Mouse (Mus musculus) CH12.LX (cell line): ENCODE data around the gene Cd81. TPM values are rescaled to one million over a fixed set of nuclear protein-coding genes. Genes with fewer than 3 reads are reported as not detected.

Experiments
- DNase-seq: peaks from one replicate; pipeline ENCODE4 v3.0.0-alpha.2; 2013; ENCODE audit errors: extremely low read depth
- H3K27ac ChIP-seq: 2 replicates; pipeline ENCODE4 v1.5.1; 2012; ENCODE audit warnings: low read depth, mild to moderate bottlenecking, control low read depth, moderate library complexity; ENCODE audit not compliant: insufficient read depth
- H3K27me3 ChIP-seq: replicated peaks from 2 replicates; pipeline ENCODE3; 2012; ENCODE audit warnings: inconsistent platforms
- H3K36me3 ChIP-seq, 2 experiments: replicated peaks in 1 of 2; 2 replicates each; pipeline versions ENCODE3 to v1.6.1; 2012; ENCODE audit warnings: inconsistent platforms in 1 of 2, low read length in 1 of 2, mild to moderate bottlenecking in 1 of 2, mixed read lengths in 1 of 2, moderate library complexity in 1 of 2; ENCODE audit not compliant: control insufficient read depth in 1 of 2, insufficient read depth in 1 of 2
- H3K4me1 ChIP-seq, 2 experiments: 2 replicates each; pipeline ENCODE4 v1.6.1; 2012; ENCODE audit warnings: inconsistent platforms in 1 of 2, moderate library complexity in 1 of 2; ENCODE audit not compliant: insufficient read depth in 2 of 2, control insufficient read depth in 1 of 2
- H3K4me2 ChIP-seq: 2 replicates; pipeline ENCODE4 v1.6.1; 2012; ENCODE audit warnings: low read depth, mild to moderate bottlenecking, control low read depth; ENCODE audit not compliant: poor library complexity, insufficient read depth, severe bottlenecking
- H3K4me3 ChIP-seq, 3 experiments: fragments of 150-350 bp in 1 of 3; sonication (generic) in 1 of 3; replicated peaks in 1 of 3; 2 replicates each; pipeline versions ENCODE3 to v1.5.1; 2011 to 2012; ENCODE audit warnings: low read depth in 2 of 3, low read length in 2 of 3, mild to moderate bottlenecking in 2 of 3, moderate library complexity in 2 of 3, control low read depth in 1 of 3, improper control_type of control experiment in 1 of 3, inconsistent platforms in 1 of 3, mixed read lengths in 1 of 3; ENCODE audit not compliant: poor library complexity in 1 of 3
- H3K79me2 ChIP-seq: replicated peaks from 2 replicates; pipeline ENCODE4 v1.6.1; 2012; ENCODE audit warnings: mild to moderate bottlenecking, moderate library complexity; ENCODE audit not compliant: control insufficient read depth, poor library complexity, insufficient read depth, severe bottlenecking; ENCODE audit errors: extremely low read depth
- H3K9ac ChIP-seq: 2 replicates; pipeline ENCODE4 v1.6.1; 2012; ENCODE audit warnings: low read depth, mild to moderate bottlenecking, control low read depth, moderate library complexity; ENCODE audit not compliant: insufficient read depth
- H3K9me3 ChIP-seq: replicated peaks from 2 replicates; pipeline ENCODE3; 2012; ENCODE audit warnings: low read length, inconsistent platforms, mixed read lengths
- CHD2 ChIP-seq: IDR thresholded peaks from 2 replicates; pipeline ENCODE4 v1.6.1; 2011; ENCODE audit warnings: low read length, improper control_type of control experiment
- CTCF ChIP-seq, 2 experiments: IDR thresholded peaks in 1 of 2; conservative IDR thresholded peaks in 1 of 2; 2 replicates each; pipeline ENCODE4 v1.5.1; 2011 to 2012; ENCODE audit warnings: low read depth in 2 of 2, low read length in 2 of 2, improper control_type of control experiment in 1 of 2, inconsistent platforms in 1 of 2, mild to moderate bottlenecking in 1 of 2, moderate library complexity in 1 of 2
- E2F4 ChIP-seq: IDR thresholded peaks from 2 replicates; pipeline ENCODE4 v1.6.1; 2011; ENCODE audit warnings: low read depth, low read length, improper control_type of control experiment; ENCODE audit not compliant: insufficient replicate concordance
- EP300 ChIP-seq: IDR thresholded peaks from 2 replicates; pipeline ENCODE4 v1.6.1; 2011; ENCODE audit warnings: low read length, improper control_type of control experiment
- GABPA ChIP-seq: IDR thresholded peaks from 2 replicates; pipeline ENCODE4 v1.6.1; 2012; ENCODE audit warnings: low read depth, low read length, improper control_type of control experiment, inconsistent platforms; ENCODE audit not compliant: insufficient replicate concordance
- IRF4 ChIP-seq: IDR thresholded peaks from 2 replicates; pipeline ENCODE4 v1.6.1; 2014; ENCODE audit warnings: low read depth, mild to moderate bottlenecking, inconsistent platforms, low read length, improper control_type of control experiment
- JUND ChIP-seq: conservative IDR thresholded peaks from 2 replicates; pipeline ENCODE4 v1.6.1; 2011; ENCODE audit warnings: low read depth, low read length, improper control_type of control experiment
- KAT2A ChIP-seq: IDR thresholded peaks from 2 replicates; pipeline ENCODE4 v1.6.1; 2012; ENCODE audit warnings: low read length, improper control_type of control experiment, inconsistent platforms; ENCODE audit not compliant: insufficient replicate concordance
- MAZ ChIP-seq: IDR thresholded peaks from 2 replicates; pipeline ENCODE4 v1.6.1; 2012; ENCODE audit warnings: low read depth, mild to moderate bottlenecking, inconsistent platforms, low read length, improper control_type of control experiment, moderate library complexity
- NELFE ChIP-seq: IDR thresholded peaks from 2 replicates; pipeline ENCODE4 v1.6.1; 2011; ENCODE audit warnings: low read depth, low read length, improper control_type of control experiment
- NRF1 ChIP-seq: IDR thresholded peaks from 2 replicates; pipeline ENCODE4 v1.6.1; 2014; ENCODE audit warnings: low read depth, mild to moderate bottlenecking, inconsistent platforms, low read length, improper control_type of control experiment, moderate library complexity
- PAX5 ChIP-seq: IDR thresholded peaks from 2 replicates; pipeline ENCODE4 v1.6.1; 2012; ENCODE audit warnings: low read length, inconsistent platforms, mixed read lengths
- POLR2A ChIP-seq: IDR thresholded peaks from 2 replicates; pipeline ENCODE4 v1.6.1; 2011; ENCODE audit warnings: low read depth, mild to moderate bottlenecking, improper control_type of control experiment, low read length
- RAD21 ChIP-seq: IDR thresholded peaks from 2 replicates; pipeline ENCODE4 v1.6.1; 2011; ENCODE audit warnings: low read depth, mild to moderate bottlenecking, low read length, improper control_type of control experiment, moderate library complexity
- RCOR1 ChIP-seq: conservative IDR thresholded peaks from 2 replicates; pipeline ENCODE4 v1.6.1; 2012; ENCODE audit warnings: low read depth, mild to moderate bottlenecking, inconsistent platforms, low read length, improper control_type of control experiment
- SIN3A ChIP-seq: IDR thresholded peaks from 2 replicates; pipeline ENCODE4 v1.6.1; 2012; ENCODE audit warnings: low read length, improper control_type of control experiment, inconsistent platforms
- SMC3 ChIP-seq: IDR thresholded peaks from 2 replicates; pipeline ENCODE4 v1.6.1; 2011; ENCODE audit warnings: low read depth, low read length, improper control_type of control experiment
- TCF12 ChIP-seq: IDR thresholded peaks from 2 replicates; pipeline ENCODE4 v1.6.1; 2014; ENCODE audit warnings: low read depth, mild to moderate bottlenecking, inconsistent platforms, low read length, improper control_type of control experiment
- ZKSCAN1 ChIP-seq: IDR thresholded peaks from 2 replicates; pipeline ENCODE4 v1.6.1; 2012; ENCODE audit warnings: low read depth, inconsistent platforms, low read length, improper control_type of control experiment, borderline replicate concordance
- ZMIZ1 ChIP-seq: IDR thresholded peaks from 2 replicates; pipeline ENCODE4 v1.6.1; 2012; ENCODE audit warnings: low read depth, mild to moderate bottlenecking, inconsistent platforms, low read length, improper control_type of control experiment
- ZNF384 ChIP-seq: IDR thresholded peaks from 2 replicates; pipeline ENCODE4 v1.6.1; 2012; ENCODE audit warnings: low read depth, low read length, improper control_type of control experiment, inconsistent platforms
- dilution Hi-C: fragments of 300-500 bp; cut with MboI; formaldehyde crosslinking; loops from 2 replicates; pipeline ENCODE4 v1.14.3; 2020; ENCODE audit warnings: low sequenced_read_pairs; ENCODE audit not compliant: extremely low pct_unique_long_range_greater_than_20kb, extremely low pct_ligation_motif_present
- in situ Hi-C: fragments of 300-500 bp; cut with MboI; formaldehyde crosslinking; loops from 3 replicates; pipeline ENCODE4 v1.14.3; 2019; ENCODE audit warnings: low sequenced_read_pairs, low pct_ligation_motif_present, low pct_unique_long_range_greater_than_20kb, mixed read lengths
- polyA plus RNA-seq: library from polyadenylated mRNA; unstranded; fragments of >175 nt; gene quantifications from 2 replicates; pipeline ENCODE4 v1.2.1, GENCODE M21; 2012; ENCODE audit warnings: low read depth; ENCODE audit not compliant: insufficient read length
- total RNA-seq, 2 experiments: library from RNA; depleted of rRNA; stranded (reverse); fragments of 300-350 nt in 1 of 2; fragments of >200 nt in 1 of 2; gene quantifications; 2 replicates each; pipeline ENCODE4 v1.2.3; 2012 to 2014

Cd81 gene
- total and polyA plus RNA-seq, 3 experiments, result 318 to 352 (median 327) TPM

DNA sequence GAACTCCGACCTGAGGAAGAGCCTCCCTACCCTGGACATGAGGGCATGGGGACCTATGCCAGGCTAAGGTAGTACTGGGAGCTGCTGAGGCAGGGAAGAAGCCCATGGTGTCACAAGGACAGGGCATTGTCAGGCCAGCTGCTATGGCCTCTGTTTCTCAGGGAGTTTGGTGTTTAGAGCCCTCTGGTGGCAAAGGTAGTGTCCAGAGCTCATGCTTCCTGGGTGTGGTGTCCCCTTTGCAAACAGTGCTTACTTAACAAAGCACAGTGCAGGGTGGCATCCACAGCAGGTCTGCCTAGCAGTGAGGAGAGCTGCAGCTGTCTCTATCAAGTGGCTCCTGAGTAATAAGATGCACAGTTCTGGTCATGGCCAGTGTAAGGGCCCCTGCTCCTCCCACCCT, 58.3 kb downstream of the Cd81 start:
- in situ Hi-C loops, result no loop called here

DNA sequence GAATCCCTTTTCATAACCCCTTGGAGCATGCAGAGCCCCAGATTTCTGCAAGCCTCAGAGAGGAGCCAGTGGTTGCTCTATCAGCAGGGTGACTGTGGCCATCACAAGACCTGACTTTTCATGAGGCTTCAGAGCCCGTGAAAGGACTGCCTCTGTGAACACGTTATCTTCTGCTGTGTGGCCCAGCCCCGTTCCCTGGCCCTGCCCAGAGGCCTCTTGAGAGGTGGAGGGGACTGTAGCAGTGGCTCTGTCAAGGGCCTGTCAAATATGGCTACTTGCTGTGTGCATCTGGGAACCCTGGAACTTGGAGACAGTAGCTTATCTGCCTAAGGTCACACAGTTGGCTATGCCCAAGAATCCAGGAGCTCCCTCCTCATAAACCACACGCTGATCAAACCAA, 59.2 kb downstream of the Cd81 start:
- no peak overlapping the region for H3K4me3 ChIP-seq
- H3K9ac ChIP-seq, result no peak overlapping the region
- no peak overlapping the region for H3K4me2 ChIP-seq
- peaks cover 19% of the 10 kb centered on the region for H3K9me3 ChIP-seq
- no peak overlapping the region for H3K27ac ChIP-seq
- peaks cover 83% of the 10 kb centered on the region for H3K27me3 ChIP-seq
- DNase-seq, result no peak
- dilution Hi-C loops, result no loop called here
- H3K4me1 ChIP-seq, result no peaks in the 10 kb centered on the region
- H3K36me3 ChIP-seq, result no peaks in the 10 kb centered on the region
- no peaks in the 10 kb centered on the region for H3K79me2 ChIP-seq
- in situ Hi-C loops, result no loop called here
- TF ChIP-seq SIN3A (no peak), EP300 (no peak), IRF4 (no peak), ZNF384 (no peak), NELFE (no peak), RAD21 (no peak), E2F4 (no peak), GABPA (no peak), CHD2 (no peak), JUND (no peak), RCOR1 (no peak), ZMIZ1 (no peak), PAX5 (no peak), KAT2A (no peak), POLR2A (no peak), ZKSCAN1 (no peak), MAZ (no peak)

More for the DNA sequence above, 58.3 kb downstream of the Cd81 start:
- dilution Hi-C loops, result no loop called here
- no peak for DNase-seq
- Histone ChIP-seq H3K27me3 (peaks cover 85% of the 10 kb centered on the region), H3K9ac (no peak overlapping the region), H3K9me3 (peaks cover 19% of the 10 kb centered on the region), H3K4me2 (no peak overlapping the region), H3K4me3 (no peak overlapping the region), H3K36me3 (no peaks in the 10 kb centered on the region), H3K79me2 (no peaks in the 10 kb centered on the region), H3K27ac (no peak overlapping the region), H3K4me1 (no peaks in the 10 kb centered on the region)
- TF ChIP-seq SMC3 (peak; percentile 31; the same call in 1 of the 2 replicates), ZNF384 (no peak), TCF12 (no peak), CTCF (conservative IDR thresholded peaks at IDR 0.05 in 1 of 2, IDR thresholded peaks at IDR 0.05 in 1 of 2; ENCODE audit: low read depth in 2 of 2, low read length in 2 of 2) (peak in 1 of 2 experiments; percentile 38; a peak in 1 of 4 replicates), NRF1 (no peak)
